ENCODE assay signal across 13 mouse cellular contexts in genomic region chr3:27518935-27519334, GRCm38 (mm10).
DNase-seq lines count a peak whose midpoint lies in the region; ATAC-seq and TF ChIP-seq lines count a peak whose summit lies in the region.
"Had no signal": no experiment of that assay in that cellular context is flagged by ENCODE, and none has a peak within 500 bp of the region (broad histone marks: within the 10 kb centered on the region; RNA-seq: fewer than 3 reads in every experiment).

No protein-coding gene starts in this region.

- no peak overlapping the region for H3K4me3 ChIP-seq in heart, embryonic 12.5 days
- H3K4me3 ChIP-seq in liver, adult 2 months (ENCODE audit: insufficient read depth, low read depth, low read length): no peak overlapping the region
- H3K4me3 ChIP-seq in liver, embryonic 11.5 days (ENCODE audit: low read depth, low read length): no peak overlapping the region
- H3K4me3 ChIP-seq in midbrain, embryonic 16.5 days (ENCODE audit: low read depth, low read length): no peak overlapping the region
- H3K4me3 ChIP-seq: embryonic facial prominence, embryonic 10.5 days; forebrain, embryonic 10.5 days had no signal

- no peaks in the 10 kb centered on the region for H3K27me3 ChIP-seq in heart, embryonic 12.5 days (replicated peaks)
- H3K27me3 ChIP-seq in liver, adult 2 months (ENCODE audit: control insufficient read depth, insufficient read depth, low read length): no peaks in the 10 kb centered on the region
- no peaks in the 10 kb centered on the region for H3K27me3 ChIP-seq in liver, embryonic 11.5 days (replicated peaks; ENCODE audit: control insufficient read depth, insufficient read depth, low read length)
- H3K27me3 ChIP-seq in midbrain, embryonic 16.5 days (ENCODE audit: control insufficient read depth, insufficient read depth, low read depth, low read length): no peaks in the 10 kb centered on the region

- peaks cover 3% of the 10 kb centered on the region; the same call in 1 of the 2 replicates for H3K79me2 ChIP-seq in liver, adult 2 months (ENCODE audit: control insufficient read depth, insufficient read depth, low read length)

- H3K27ac ChIP-seq in heart, embryonic 12.5 days (ENCODE audit: poor library complexity, severe bottlenecking): no peak overlapping the region
- H3K27ac ChIP-seq in liver, adult 2 months (replicated peaks; ENCODE audit: insufficient read depth, low read depth, low read length): no peak overlapping the region
- no peak overlapping the region for H3K27ac ChIP-seq in liver, embryonic 11.5 days (ENCODE audit: low read depth, low read length)
- no peak overlapping the region for H3K27ac ChIP-seq in midbrain, embryonic 16.5 days (ENCODE audit: low read length)
- H3K27ac ChIP-seq: embryonic facial prominence, embryonic 10.5 days; forebrain, embryonic 10.5 days had no signal

- H3K9ac ChIP-seq in heart, embryonic 12.5 days: no peak overlapping the region
- no peak overlapping the region for H3K9ac ChIP-seq in liver, adult 2 months (ENCODE audit: low read depth, low read length)
- H3K9ac ChIP-seq in liver, embryonic 11.5 days (ENCODE audit: low read depth, low read length): no peak overlapping the region
- H3K9ac ChIP-seq in midbrain, embryonic 16.5 days (ENCODE audit: low read depth, low read length): no peak overlapping the region

- no peak for ATAC-seq in heart, embryonic 12.5 days (ENCODE audit: insufficient number of reproducible peaks, low FRiP score)
- ATAC-seq in liver, embryonic 11.5 days (replicated peaks; ENCODE audit: low FRiP score): no peak
- ATAC-seq in midbrain, embryonic 16.5 days: no peak

- peak; percentile 96 for DNase-seq in heart, adult 11 months
- peak; percentile 82 for DNase-seq in liver, adult 2 months (ENCODE audit: extremely low read depth, low read depth, low spot score)
- DNase-seq in liver, embryonic 11.5 days (ENCODE audit: low spot score): no peak
- DNase-seq in kidney, adult 9 months: peak; percentile 94
- DNase-seq in lung, postnatal 14 days: peak; percentile 45
- DNase-seq in spleen, postnatal 14 days (ENCODE audit: low spot score in 2 of 2): no peak
- DNase-seq: cerebellum, adult 8-10 months; right cerebral cortex, adult 18-20 months; thymus, postnatal 36 days had no signal

- H3K36me3 ChIP-seq in heart, embryonic 12.5 days: peaks cover 26% of the 10 kb centered on the region; the same call in 1 of the 2 replicates
- H3K36me3 ChIP-seq in liver, adult 2 months (ENCODE audit: control insufficient read depth, insufficient read depth, low read length): peaks cover 3% of the 10 kb centered on the region
- H3K36me3 ChIP-seq in liver, embryonic 11.5 days (ENCODE audit: control insufficient read depth, insufficient read depth, low read length): no peaks in the 10 kb centered on the region
- H3K36me3 ChIP-seq in midbrain, embryonic 16.5 days (ENCODE audit: control insufficient read depth, insufficient read depth, low read length): no peaks in the 10 kb centered on the region
- H3K36me3 ChIP-seq: embryonic facial prominence, embryonic 10.5 days; forebrain, embryonic 10.5 days had no signal

- no peak for TF ChIP-seq POLR2A in liver, adult 2 months (IDR thresholded peaks at IDR 0.05; ENCODE audit: extremely low read depth, insufficient read depth, low read length)

- peaks cover 31% of the 10 kb centered on the region for H3K4me1 ChIP-seq in heart, embryonic 12.5 days (replicated peaks)
- H3K4me1 ChIP-seq in liver, adult 2 months (ENCODE audit: control insufficient read depth, insufficient read depth, low read length): peaks cover 5% of the 10 kb centered on the region; the same call in 1 of the 2 replicates
- H3K4me1 ChIP-seq in liver, embryonic 11.5 days (replicated peaks; ENCODE audit: control insufficient read depth, insufficient read depth, low read length): no peaks in the 10 kb centered on the region; the same call in 1 of the 2 replicates
- H3K4me1 ChIP-seq in midbrain, embryonic 16.5 days (ENCODE audit: control insufficient read depth, insufficient read depth, low read length): no peaks in the 10 kb centered on the region

- TF ChIP-seq CTCF in liver, adult 2 months (IDR thresholded peaks at IDR 0.05; ENCODE audit: low read depth, low read length): no peak

- no peaks in the 10 kb centered on the region for H3K9me3 ChIP-seq in heart, embryonic 12.5 days (replicated peaks)
- H3K9me3 ChIP-seq in liver, embryonic 11.5 days (ENCODE audit: control insufficient read depth, low read length): no peaks in the 10 kb centered on the region
- no peaks in the 10 kb centered on the region for H3K9me3 ChIP-seq in midbrain, embryonic 16.5 days (replicated peaks; ENCODE audit: control insufficient read depth, low read length, poor library complexity, severe bottlenecking)
- H3K9me3 ChIP-seq: embryonic facial prominence, embryonic 10.5 days; forebrain, embryonic 10.5 days had no signal

- no peak overlapping the region for H3K4me2 ChIP-seq in heart, embryonic 12.5 days
- no peak overlapping the region for H3K4me2 ChIP-seq in liver, embryonic 11.5 days
- no peak overlapping the region for H3K4me2 ChIP-seq in midbrain, embryonic 16.5 days (ENCODE audit: low read length)

- 82% methylated on average over 9 of the region's 9 CpGs for WGBS in heart, embryonic 12.5 days
- WGBS in liver, adult 2 months: 19% methylated on average over 9 of the region's 9 CpGs
- WGBS in liver, embryonic 11.5 days: 88% methylated on average over 9 of the region's 9 CpGs
- WGBS in midbrain, embryonic 16.5 days: 91% methylated on average over 9 of the region's 9 CpGs

Comparison
In these comparisons a context has a peak if more than half of its experiments do, and no peak if none do; other contexts are left out.
1. DNase-seq: peak in heart, adult 11 months (single experiment), liver, adult 2 months (single experiment), kidney, adult 9 months (single experiment) and lung, postnatal 14 days (single experiment); none in liver, embryonic 11.5 days (single experiment) and spleen, postnatal 14 days (0 of 2).